Mouse (Mus musculus) intestine, embryonic 14.5 days (tissue): ENCODE results near the gene Gon4l. TPM values are rescaled to one million over a fixed set of nuclear protein-coding genes. Genes with fewer than 3 reads are reported as not detected.

Experiments used
- ATAC-seq: fragments of 200-750 bp; cut with Nextera tagmentation; replicated peaks from 2 replicates; pipeline ENCODE4 v1.8.0; 2017; ENCODE audit warnings: low read depth, moderate number of reproducible peaks, moderate TSS enrichment, moderate library complexity; ENCODE audit not compliant: low FRiP score, low TSS enrichment
- DNase-seq: peaks from one replicate; pipeline ENCODE4 v3.0.0-alpha.2; 2018; ENCODE audit warnings: low spot score
- H3K27ac ChIP-seq: fragments of 300-500 bp; sonication (generic); 2 replicates; pipeline ENCODE4 v1.5.1; 2014; ENCODE audit warnings: low read depth, mild to moderate bottlenecking, control low read depth
- H3K27me3 ChIP-seq: fragments of 300-500 bp; sonication (generic); replicated peaks from 2 replicates; pipeline ENCODE4 v1.6.1; 2014; ENCODE audit warnings: low read length, control low read depth; ENCODE audit not compliant: control insufficient read depth, insufficient read depth
- H3K36me3 ChIP-seq: fragments of 300-500 bp; sonication (generic); 2 replicates; pipeline ENCODE4 v1.6.1; 2014; ENCODE audit warnings: low read length, control low read depth; ENCODE audit not compliant: control insufficient read depth, insufficient read depth
- H3K4me1 ChIP-seq: fragments of 300-500 bp; sonication (generic); replicated peaks from 2 replicates; pipeline ENCODE4 v1.6.1; 2014; ENCODE audit warnings: low read length, control low read depth, mixed read lengths; ENCODE audit not compliant: control insufficient read depth, insufficient read depth
- H3K4me2 ChIP-seq: fragments of 300-500 bp; sonication (generic); 2 replicates; pipeline ENCODE4 v1.6.1; 2014; ENCODE audit warnings: low read length
- H3K4me3 ChIP-seq: fragments of 300-500 bp; sonication (generic); 2 replicates; pipeline ENCODE4 v1.5.1; 2014; ENCODE audit warnings: low read depth, low read length, control low read depth, mixed read lengths
- H3K9ac ChIP-seq: fragments of 300-500 bp; sonication (generic); 2 replicates; pipeline ENCODE4 v1.6.1; 2014; ENCODE audit warnings: mild to moderate bottlenecking, low read length
- H3K9me3 ChIP-seq: fragments of 300-500 bp; sonication (generic); 2 replicates; pipeline ENCODE4 v1.6.1; 2016; ENCODE audit warnings: low read length, control low read depth; ENCODE audit not compliant: control insufficient read depth
- WGBS: fragments of 180-500 bp; shearing (Covaris S2); extraction: QIAGEN DNeasy Blood & Tissue Kit; methylation state at CpG from one replicate; pipeline ENCODE4 v1.1.7; 2014; 5-methylcytosine and 5-hydroxymethylcytosine counted together
- polyA plus RNA-seq: library from polyadenylated mRNA; unstranded; fragments of >200 nt; fragmentation: Nextera tagmentation; extraction: Ambion mirVana; gene quantifications from 2 replicates; pipeline ENCODE4 v1.2.1, GENCODE M21; 2014

Gon4l gene
- polyA plus RNA-seq, 1 experiment from 2014 or later: 14.7 TPM

DNA sequence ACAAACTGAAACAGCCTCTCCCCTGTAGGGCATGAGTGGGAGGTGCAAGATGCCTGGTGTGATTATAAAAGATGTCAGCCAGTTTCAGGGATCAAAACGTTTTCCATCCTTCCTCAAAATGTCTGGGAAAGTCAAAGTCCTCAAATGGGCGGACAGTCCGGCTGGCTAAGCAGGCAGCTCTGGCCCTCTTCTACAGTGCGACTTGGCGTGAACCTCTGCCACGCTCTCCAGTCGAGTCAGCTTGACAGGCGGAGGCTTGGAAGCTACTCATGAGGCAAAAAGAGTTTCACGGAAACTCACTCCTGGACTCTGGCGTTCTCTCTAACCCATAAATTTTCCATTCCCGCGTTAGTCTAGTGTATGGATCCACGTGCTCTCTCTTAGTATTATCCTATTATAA lies 84.0 kb downstream of the Gon4l start:
- Histone ChIP-seq H3K27ac (no peak overlapping the region), H3K4me1 (peaks cover 5% of the 10 kb centered on the region), H3K4me2 (no peak overlapping the region), H3K9ac (no peak overlapping the region), H3K4me3 (no peak overlapping the region), H3K36me3 (peaks cover 33% of the 10 kb centered on the region), H3K27me3 (no peaks in the 10 kb centered on the region), H3K9me3 (peaks cover 4% of the 10 kb centered on the region; the same call in 1 of the 2 replicates)
- DNase-seq: no peak
- 66% methylated on average over 13 of the region's 13 CpGs for WGBS
- ATAC-seq: no peak

DNA sequence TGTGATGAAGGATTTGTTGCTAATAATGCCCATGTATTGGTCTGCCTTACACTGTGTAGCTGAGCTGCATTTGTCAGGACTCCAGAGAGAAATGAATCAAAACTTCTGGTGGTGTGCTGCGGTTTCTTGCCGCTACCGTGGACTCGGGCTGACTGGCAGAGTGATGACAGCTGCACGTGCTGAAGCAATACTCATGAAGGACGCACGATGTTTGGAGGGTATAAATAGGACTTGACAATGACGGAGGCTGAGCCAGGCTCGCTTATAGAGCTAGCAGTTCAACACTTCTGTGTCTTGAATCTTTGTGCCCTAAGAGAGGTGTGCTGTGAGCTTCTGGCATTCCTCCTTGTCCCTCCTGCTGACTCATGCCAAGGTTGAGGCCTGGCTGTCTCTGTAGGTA lies 86.4 kb downstream of the Gon4l start:
- H3K4me3 ChIP-seq: no peak overlapping the region
- no peak overlapping the region for H3K27ac ChIP-seq
- WGBS: 93% methylated on average over 9 of the region's 9 CpGs
- no peak for ATAC-seq
- H3K9me3 ChIP-seq: peaks cover 4% of the 10 kb centered on the region; the same call in 1 of the 2 replicates
- no peaks in the 10 kb centered on the region for H3K4me1 ChIP-seq
- H3K9ac ChIP-seq: no peak overlapping the region
- peaks cover 57% of the 10 kb centered on the region for H3K36me3 ChIP-seq
- no peak overlapping the region for H3K4me2 ChIP-seq
- no peaks in the 10 kb centered on the region for H3K27me3 ChIP-seq
- no peak for DNase-seq

DNA sequence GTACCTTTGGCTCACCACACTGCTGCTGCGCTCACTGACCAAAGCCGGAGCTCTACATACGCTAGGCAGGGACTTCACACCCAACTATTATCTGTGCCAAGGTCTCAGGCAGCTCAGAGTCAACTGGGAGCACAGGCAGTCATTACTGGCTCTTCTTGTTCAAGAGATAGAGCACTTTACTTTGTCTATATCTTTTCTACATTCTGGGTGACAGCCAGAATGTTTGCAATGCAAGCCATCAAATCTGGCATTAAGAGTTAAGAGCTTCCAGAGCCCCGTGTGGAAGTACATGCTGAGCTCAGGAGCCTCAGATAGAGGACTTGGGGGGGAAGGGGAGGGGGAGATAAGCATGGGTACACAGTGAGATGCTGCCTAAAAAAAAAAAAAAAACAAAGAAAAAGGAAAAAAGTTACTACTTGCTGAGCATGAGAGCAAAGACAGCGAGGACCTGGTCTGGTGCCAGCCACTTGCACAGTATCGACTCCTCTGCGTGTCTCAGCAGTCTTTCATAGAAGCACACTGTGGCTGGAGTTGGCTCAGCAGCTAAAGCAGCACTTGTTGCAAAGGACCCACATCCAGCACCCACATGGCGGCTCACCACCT lies 89.1 kb downstream of the Gon4l start:
- no peak for DNase-seq
- Histone ChIP-seq H3K27ac (no peak overlapping the region), H3K36me3 (peaks cover 84% of the 10 kb centered on the region), H3K9me3 (peaks cover 4% of the 10 kb centered on the region; the same call in 1 of the 2 replicates), H3K9ac (no peak overlapping the region), H3K4me2 (no peak overlapping the region), H3K27me3 (no peaks in the 10 kb centered on the region), H3K4me1 (no peaks in the 10 kb centered on the region), H3K4me3 (no peak overlapping the region)
- 84% methylated on average over 8 of the region's 8 CpGs for WGBS
- ATAC-seq: no peak

DNA sequence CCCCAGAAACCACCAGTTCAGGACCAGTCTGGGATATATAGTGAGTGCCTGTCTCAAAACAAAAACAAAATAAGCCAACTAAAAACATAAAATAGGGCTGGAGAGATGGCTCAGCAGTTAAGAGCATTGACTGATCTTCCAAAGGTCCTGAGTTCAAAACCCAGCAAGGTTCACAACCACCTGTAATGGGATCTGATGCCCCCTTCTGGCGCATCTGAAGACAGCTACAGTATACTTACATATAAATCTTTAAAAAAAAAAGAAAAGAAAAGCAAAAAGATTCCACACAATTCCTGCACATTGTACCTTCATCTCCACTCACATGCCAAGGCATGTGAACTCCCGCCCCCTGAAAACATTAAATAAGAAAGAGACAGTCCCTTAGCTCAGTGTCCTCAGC lies 90.6 kb downstream of the Gon4l start:
- ATAC-seq: no peak
- no peak for DNase-seq
- Histone ChIP-seq H3K36me3 (peaks cover 99% of the 10 kb centered on the region), H3K9me3 (peaks cover 4% of the 10 kb centered on the region; the same call in 1 of the 2 replicates), H3K27ac (no peak overlapping the region), H3K4me1 (no peaks in the 10 kb centered on the region), H3K4me3 (no peak overlapping the region), H3K9ac (no peak overlapping the region), H3K27me3 (no peaks in the 10 kb centered on the region), H3K4me2 (no peak overlapping the region)
- 90% methylated on average over 2 of the region's 2 CpGs for WGBS

GRCm38 (mm10) chr3:88929501-88929900 lies 94.5 kb downstream of the Gon4l start:
- peaks cover 99% of the 10 kb centered on the region for H3K36me3 ChIP-seq
- 83% methylated on average over 3 of the region's 3 CpGs for WGBS
- H3K27me3 ChIP-seq: no peaks in the 10 kb centered on the region

DNA sequence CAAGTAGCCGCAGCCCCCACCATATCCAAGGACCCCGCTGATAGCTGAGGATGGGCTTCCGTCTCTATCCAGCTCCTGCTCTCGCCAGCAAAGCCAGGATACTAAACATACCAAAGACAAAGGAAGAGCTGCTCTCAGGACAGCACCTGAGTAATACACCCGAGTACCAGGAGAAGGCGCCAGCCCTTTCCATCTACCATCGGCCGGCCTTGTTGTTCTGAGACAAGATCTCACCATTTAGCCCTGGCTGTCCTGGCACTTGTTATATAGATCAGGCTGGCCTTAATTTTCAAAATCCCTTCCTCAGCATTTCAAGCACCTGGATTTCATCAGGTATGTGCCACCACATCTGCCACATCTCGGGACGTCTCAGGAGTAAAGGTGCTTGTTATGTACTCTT lies 104.0 kb downstream of the Gon4l start:
- no peaks in the 10 kb centered on the region for H3K4me1 ChIP-seq
- DNase-seq: no peak
- 92% methylated on average over 10 of the region's 10 CpGs for WGBS
- no peak overlapping the region for H3K4me2 ChIP-seq
- no peak overlapping the region for H3K4me3 ChIP-seq
- no peaks in the 10 kb centered on the region for H3K27me3 ChIP-seq
- no peak overlapping the region for H3K27ac ChIP-seq
- no peak for ATAC-seq
- H3K9ac ChIP-seq: no peak overlapping the region
- H3K9me3 ChIP-seq: no peaks in the 10 kb centered on the region
- H3K36me3 ChIP-seq: peaks cover 61% of the 10 kb centered on the region

More at GRCm38 (mm10) chr3:88929501-88929900, 94.5 kb downstream of the Gon4l start:
- H3K27ac ChIP-seq: no peak overlapping the region
- no peaks in the 10 kb centered on the region for H3K9me3 ChIP-seq
- H3K4me3 ChIP-seq: no peak overlapping the region
- DNase-seq: no peak
- ATAC-seq: no peak
- no peak overlapping the region for H3K4me2 ChIP-seq
- H3K9ac ChIP-seq: no peak overlapping the region
- H3K4me1 ChIP-seq: no peaks in the 10 kb centered on the region

DNA sequence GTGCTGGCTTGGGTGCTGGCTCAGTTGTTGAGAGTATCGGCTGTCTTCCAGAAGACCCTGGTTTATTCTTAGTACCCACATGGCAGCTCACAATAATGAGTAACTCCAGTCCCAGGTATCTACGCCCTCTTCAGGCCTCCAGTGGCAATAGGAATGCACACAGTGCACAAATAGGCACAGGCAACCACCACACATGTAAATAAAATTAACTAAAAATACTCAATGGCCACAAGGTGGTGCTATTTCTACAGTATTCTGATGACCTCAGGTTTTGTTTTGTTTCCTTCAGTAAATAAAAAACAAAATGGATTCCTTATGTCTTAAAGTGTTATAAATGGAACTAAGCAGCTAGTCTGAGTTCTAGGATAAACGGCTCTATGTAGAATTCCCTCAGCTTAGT lies 104.7 kb downstream of the Gon4l start:
- Histone ChIP-seq H3K4me3 (no peak overlapping the region), H3K27me3 (no peaks in the 10 kb centered on the region), H3K9me3 (no peaks in the 10 kb centered on the region), H3K4me2 (no peak overlapping the region), H3K27ac (no peak overlapping the region), H3K9ac (no peak overlapping the region), H3K36me3 (peaks cover 54% of the 10 kb centered on the region), H3K4me1 (no peaks in the 10 kb centered on the region)
- DNase-seq (no peak), ATAC-seq (no peak)
- WGBS: 79% methylated on average over 3 of the region's 3 CpGs

- Histone ChIP-seq H3K4me2 (no peak overlapping the region), H3K27me3 (no peaks in the 10 kb centered on the region), H3K4me1 (no peaks in the 10 kb centered on the region), H3K9me3 (no peaks in the 10 kb centered on the region), H3K4me3 (no peak overlapping the region), H3K9ac (no peak overlapping the region), H3K27ac (no peak overlapping the region), H3K36me3 (peaks cover 36% of the 10 kb centered on the region)
- DNase-seq (no peak), ATAC-seq (no peak)
- WGBS: 93% methylated on average over 10 of the region's 10 CpGs
Observed at GRCm38 (mm10) chr3:88942316-88942880, 107.4 kb downstream of the Gon4l start.

DNA sequence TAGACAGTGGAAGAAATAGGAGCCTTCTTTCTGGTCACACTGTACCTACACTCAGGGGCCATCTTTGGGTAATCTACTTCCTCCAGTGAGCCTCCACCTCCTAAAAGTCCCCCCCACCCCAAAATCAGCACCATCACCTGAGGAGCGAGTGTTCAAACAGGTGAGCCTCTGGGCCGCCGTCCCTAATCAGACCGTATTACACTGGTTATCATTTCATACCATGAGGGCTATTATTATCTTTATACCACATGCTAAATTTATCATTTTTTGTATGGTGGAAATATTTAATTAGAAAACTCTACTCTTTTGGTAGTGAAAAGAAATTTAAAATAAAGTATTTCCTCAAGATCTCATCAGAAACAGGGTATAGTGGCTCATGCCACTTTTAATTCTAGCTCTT lies 109.1 kb downstream of the Gon4l start:
- no peaks in the 10 kb centered on the region for H3K9me3 ChIP-seq
- peaks cover 24% of the 10 kb centered on the region for H3K36me3 ChIP-seq
- H3K27ac ChIP-seq: no peak overlapping the region
- H3K4me1 ChIP-seq: peaks cover 11% of the 10 kb centered on the region
- no peak overlapping the region for H3K4me2 ChIP-seq
- H3K4me3 ChIP-seq: no peak overlapping the region
- no peak overlapping the region for H3K9ac ChIP-seq
- no peaks in the 10 kb centered on the region for H3K27me3 ChIP-seq
- WGBS: 86% methylated on average over 4 of the region's 4 CpGs
- DNase-seq (no peak), ATAC-seq (no peak)
